Comparison of ENCODE assay signal across 7 mouse cellular contexts in the genomic region with DNA sequence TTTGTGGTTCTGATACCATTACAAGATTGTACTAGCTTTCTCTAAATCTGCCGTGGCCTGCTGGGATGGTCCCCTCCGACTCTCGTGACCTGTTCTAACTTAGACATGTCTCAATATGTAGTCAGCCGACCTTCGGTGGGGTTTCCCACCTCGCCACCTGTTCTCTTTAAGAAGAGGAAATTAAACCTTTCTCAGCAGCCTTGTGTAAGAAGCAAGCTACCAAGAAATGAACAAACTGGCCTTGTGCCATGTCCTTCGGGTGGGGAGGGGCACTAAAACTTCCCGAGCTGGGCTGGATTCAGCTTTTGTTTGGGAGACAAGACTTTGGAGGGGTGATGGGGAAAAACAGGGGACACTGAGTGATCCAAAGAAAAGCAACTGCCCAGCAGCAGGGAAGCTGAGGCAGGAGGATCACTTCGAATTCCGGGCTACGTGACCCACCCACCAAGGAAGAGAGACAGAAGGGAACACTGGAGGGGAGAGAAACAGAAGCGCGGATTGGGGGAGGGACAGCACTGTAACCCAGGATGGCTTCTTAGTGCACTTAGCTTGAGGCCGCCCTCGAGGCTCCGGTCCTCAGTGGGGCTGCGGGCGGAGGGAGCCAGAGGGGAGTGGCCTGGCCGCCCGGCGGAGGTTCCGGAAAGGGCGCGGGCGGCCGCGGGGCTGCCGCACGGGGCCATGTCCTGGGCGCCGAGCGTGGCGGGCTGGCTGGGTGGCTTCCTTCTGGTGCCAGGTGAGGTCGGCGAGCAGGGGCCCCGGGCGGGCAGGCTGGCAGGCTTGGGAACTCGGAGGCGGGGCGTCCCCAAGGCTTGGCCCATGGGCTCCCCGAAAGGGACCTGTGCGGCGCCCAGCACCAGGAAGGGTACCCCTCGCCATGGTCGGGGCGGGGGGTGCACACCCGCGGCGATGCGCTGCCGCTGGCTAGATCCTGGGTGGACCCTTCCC. TPM values are rescaled to one million over a fixed set of nuclear protein-coding genes. Genes with fewer than 3 reads are reported as not detected.
DNase-seq lines count a peak whose midpoint lies in the region; ATAC-seq lines count a peak whose summit lies in the region.

A gene (plus strand): TSS at position 525 of the 945 bp plus-strand sequence.

- no peaks in the 10 kb centered on the region for H3K27me3 ChIP-seq in intestine, embryonic 15.5 days (replicated peaks)
- 0 out of 2 replicates have a peak, but pooled peaks cover 3% of the 10 kb centered on the region for H3K27me3 ChIP-seq in limb, embryonic 12.5 days
- 0 out of 2 replicates have a peak, but pooled peaks cover 4% of the 10 kb centered on the region for H3K27me3 ChIP-seq in midbrain, embryonic 13.5 days

- H3K4me3 ChIP-seq in intestine, embryonic 15.5 days (replicated peaks): peak within 1 kb of the TSS; percentile 89
- peak within 1 kb of the TSS; percentile 72 for H3K4me3 ChIP-seq in limb, embryonic 12.5 days (replicated peaks)
- H3K4me3 ChIP-seq in midbrain, embryonic 13.5 days (replicated peaks): peak within 1 kb of the TSS; percentile 61

- H3K4me2 ChIP-seq in intestine, embryonic 15.5 days (replicated peaks): peak within 1 kb of the TSS; percentile 83
- H3K4me2 ChIP-seq in limb, embryonic 12.5 days: peak within 1 kb of the TSS; percentile 96
- peak within 1 kb of the TSS; percentile 98 for H3K4me2 ChIP-seq in midbrain, embryonic 13.5 days (replicated peaks)

- peaks cover 4% of the 10 kb centered on the region; the same call in 1 of the 2 replicates for H3K36me3 ChIP-seq in intestine, embryonic 15.5 days
- H3K36me3 ChIP-seq in limb, embryonic 12.5 days: peaks cover 18% of the 10 kb centered on the region
- H3K36me3 ChIP-seq in midbrain, embryonic 13.5 days: peaks cover 11% of the 10 kb centered on the region

- peak; percentile 81 for ATAC-seq in intestine, embryonic 15.5 days
- ATAC-seq in limb, embryonic 12.5 days (ENCODE audit: insufficient number of reproducible peaks, insufficient read depth, low FRiP score, low TSS enrichment, low read depth): peak; percentile 24; the same call in 1 of the 2 replicates
- peak; percentile 82 for ATAC-seq in midbrain, embryonic 13.5 days

- H3K9me3 ChIP-seq in intestine, embryonic 15.5 days: no peaks in the 10 kb centered on the region
- H3K9me3 ChIP-seq in limb, embryonic 12.5 days: no peaks in the 10 kb centered on the region
- H3K9me3 ChIP-seq in midbrain, embryonic 13.5 days: no peaks in the 10 kb centered on the region

- peak within 1 kb of the TSS; percentile 89 for H3K27ac ChIP-seq in intestine, embryonic 15.5 days
- H3K27ac ChIP-seq in limb, embryonic 12.5 days: peak within 1 kb of the TSS; percentile 70
- H3K27ac ChIP-seq in midbrain, embryonic 13.5 days: peak within 1 kb of the TSS; percentile 17; the same call in 1 of the 2 replicates

- WGBS in intestine, embryonic 15.5 days: 4% methylated on average over 50 of the region's 51 CpGs
- 5% methylated on average over 49 of the region's 51 CpGs for WGBS in limb, embryonic 12.5 days
- 6% methylated on average over 50 of the region's 51 CpGs for WGBS in midbrain, embryonic 13.5 days

- H3K4me1 ChIP-seq in intestine, embryonic 15.5 days (replicated peaks): peaks cover 22% of the 10 kb centered on the region
- peaks cover 30% of the 10 kb centered on the region for H3K4me1 ChIP-seq in limb, embryonic 12.5 days (replicated peaks)
- peaks cover 13% of the 10 kb centered on the region for H3K4me1 ChIP-seq in midbrain, embryonic 13.5 days (replicated peaks)

- H3K9ac ChIP-seq in intestine, embryonic 15.5 days: peak within 1 kb of the TSS; percentile 88
- peak within 1 kb of the TSS; percentile 80 for H3K9ac ChIP-seq in limb, embryonic 12.5 days (replicated peaks)
- H3K9ac ChIP-seq in midbrain, embryonic 13.5 days (replicated peaks): peak within 1 kb of the TSS; percentile 79

- peak; percentile 79 for DNase-seq in adrenal gland, adult 8-10 months
- DNase-seq in embryo, embryonic 9.5 days (ENCODE audit: extremely low spot score): peak; percentile 55
- DNase-seq in gastrocnemius, postnatal 4 days (ENCODE audit: low spot score in 2 of 2): peak; percentile 69 to 81
- peak; percentile 72 for DNase-seq in spleen, adult 12 weeks (ENCODE audit: low spot score)

RNA-seq across cellular contexts. Expression of the gene that starts here (rescaled TPM):
- 100 to 1,000 TPM; 281 to 305 (median 301) TPM for total RNA-seq in adrenal gland, adult 8-10 months (2022)
- total RNA-seq in gastrocnemius, postnatal 4 days (2021): 10 to 100 TPM; 26.3 to 27.4 TPM
- 64.8 and 74.4 TPM in 2 replicates for polyA plus RNA-seq in intestine, embryonic 15.5 days (2015; fragmentation: Nextera tagmentation; extraction: Ambion mirVana)
- 8.0 and 9.6 TPM in 2 replicates for polyA plus RNA-seq in limb, embryonic 12.5 days (2016; fragmentation: Nextera tagmentation; extraction: Ambion mirVana)
- polyA plus RNA-seq in midbrain, embryonic 13.5 days (2015; fragmentation: Nextera tagmentation; extraction: Ambion mirVana): 7.1 and 7.6 TPM in 2 replicates

Comparison
In these comparisons a context has a peak if more than half of its experiments do, and no peak if none do; other contexts are left out.
1. Peak in every context shown above with its lines: DNase-seq, ATAC-seq, H3K4me3 ChIP-seq and H3K27ac ChIP-seq.
2. RNA of the gene that starts here (total RNA-seq): 281 to 305 TPM in adrenal gland, adult 8-10 months; 26.3 to 27.4 TPM in gastrocnemius, postnatal 4 days; every median in the first group is over 4 times any median in the second.
3. ATAC-seq: peak in every context shown above with its lines; median percentile 82 in midbrain, embryonic 13.5 days; 81 in intestine, embryonic 15.5 days; 24 in limb, embryonic 12.5 days.
4. H3K27ac ChIP-seq: peak in every context shown above with its lines; median percentile 89 in intestine, embryonic 15.5 days; 70 in limb, embryonic 12.5 days; 17 in midbrain, embryonic 13.5 days.